ENCODE assay signal across 8 mouse cellular contexts in genomic region chr2:150688541-150689186, GRCm38 (mm10). TPM values are rescaled to one million over a fixed set of nuclear protein-coding genes. Genes with fewer than 3 reads are reported as not detected.
A peak's percentile ranks its signal among the peaks of the same experiment; 100 is the strongest.
DNase-seq lines count a peak whose midpoint lies in the region; ATAC-seq and TF ChIP-seq lines count a peak whose summit lies in the region.

No protein-coding gene starts in this region.

- no peaks in the 10 kb centered on the region for H3K9me3 ChIP-seq in forebrain, postnatal 0 days (ENCODE audit: low read length)
- no peaks in the 10 kb centered on the region for H3K9me3 ChIP-seq in hindbrain, postnatal 0 days (ENCODE audit: low read length)
- H3K9me3 ChIP-seq in limb, embryonic 13.5 days, result no peaks in the 10 kb centered on the region

- no peak overlapping the region for H3K27ac ChIP-seq in cerebellum, adult 2 months (ENCODE audit: insufficient read depth, low read length)
- H3K27ac ChIP-seq in forebrain, postnatal 0 days (ENCODE audit: low read depth, low read length), result no peak overlapping the region
- no peak overlapping the region for H3K27ac ChIP-seq in hindbrain, postnatal 0 days
- no peak overlapping the region for H3K27ac ChIP-seq in limb, embryonic 13.5 days

- WGBS in cerebellum, adult 2 months, result under 1% methylated on average over 44 of the region's 44 CpGs
- 1% methylated on average over 44 of the region's 44 CpGs for WGBS in forebrain, postnatal 0 days
- whole genome bisulfite sequencing in hindbrain, postnatal 0 days, result under 1% methylated on average over 40 of the region's 44 CpGs
- WGBS in limb, embryonic 13.5 days, result under 1% methylated on average over 44 of the region's 44 CpGs

- H3K36me3 ChIP-seq in forebrain, postnatal 0 days (ENCODE audit: insufficient read depth), result no peaks in the 10 kb centered on the region
- H3K36me3 ChIP-seq in hindbrain, postnatal 0 days (ENCODE audit: insufficient read depth, low read length), result no peaks in the 10 kb centered on the region
- H3K36me3 ChIP-seq in limb, embryonic 13.5 days, result no peaks in the 10 kb centered on the region

- H3K4me2 ChIP-seq in forebrain, postnatal 0 days (ENCODE audit: low read depth), result peak overlapping the region; percentile 61
- peak overlapping the region; percentile 68 for H3K4me2 ChIP-seq in hindbrain, postnatal 0 days (ENCODE audit: low read depth, low read length)
- H3K4me2 ChIP-seq in limb, embryonic 13.5 days (replicated peaks), result peak overlapping the region; percentile 77

- no peak for TF ChIP-seq CTCF in cerebellum, adult 2 months (IDR thresholded peaks at IDR 0.05; ENCODE audit: borderline replicate concordance, insufficient read depth, low read depth, low read length)
- no peak for TF ChIP-seq CTCF in forebrain, postnatal 0 days (IDR thresholded peaks at IDR 0.05; ENCODE audit: low read depth)
- no peak for TF ChIP-seq CTCF in hindbrain, postnatal 0 days (IDR thresholded peaks at IDR 0.05; ENCODE audit: low read depth)

- H3K4me3 ChIP-seq in cerebellum, adult 2 months (replicated peaks; ENCODE audit: insufficient read depth, low read depth, low read length), result no peak overlapping the region
- H3K4me3 ChIP-seq in forebrain, postnatal 0 days (ENCODE audit: low read depth, low read length), result peak overlapping the region; percentile 35
- H3K4me3 ChIP-seq in hindbrain, postnatal 0 days (ENCODE audit: low read length), result peak overlapping the region; percentile 40
- peak overlapping the region; percentile 44 for H3K4me3 ChIP-seq in limb, embryonic 13.5 days

- H3K9ac ChIP-seq in forebrain, postnatal 0 days, result peak overlapping the region; percentile 23
- 0 out of 2 replicates have a peak overlapping the region, but pooled peaks have one; percentile 13 for H3K9ac ChIP-seq in hindbrain, postnatal 0 days (replicated peaks; ENCODE audit: low read length)
- H3K9ac ChIP-seq in limb, embryonic 13.5 days, result peak overlapping the region; percentile 57

- peak; percentile 75 for ATAC-seq in forebrain, postnatal 0 days
- peak; percentile 83 for ATAC-seq in hindbrain, postnatal 0 days
- peak; percentile 53 for ATAC-seq in limb, embryonic 13.5 days (ENCODE audit: low FRiP score, low read depth)
- no peak for ATAC-seq in erythroblast, adult 5-6 weeks (replicated peaks; ENCODE audit: low FRiP score, poor library complexity, severe bottlenecking)

- H3K4me1 ChIP-seq in cerebellum, adult 2 months (ENCODE audit: control insufficient read depth, insufficient read depth, low read length), result no peaks in the 10 kb centered on the region
- H3K4me1 ChIP-seq in forebrain, postnatal 0 days (ENCODE audit: insufficient read depth), result 0 out of 2 replicates have a peak, but pooled peaks cover 5% of the 10 kb centered on the region
- peaks cover 7% of the 10 kb centered on the region; the same call in 1 of the 2 replicates for H3K4me1 ChIP-seq in hindbrain, postnatal 0 days (ENCODE audit: insufficient read depth, low read length)
- peaks cover 14% of the 10 kb centered on the region; the same call in 1 of the 2 replicates for H3K4me1 ChIP-seq in limb, embryonic 13.5 days

- H3K27me3 ChIP-seq in cerebellum, adult 2 months (ENCODE audit: control insufficient read depth, insufficient read depth, low read length), result no peaks in the 10 kb centered on the region; the same call in 1 of the 2 replicates
- H3K27me3 ChIP-seq in forebrain, postnatal 0 days (ENCODE audit: insufficient read depth, low read length), result peaks cover 43% of the 10 kb centered on the region
- peaks cover 50% of the 10 kb centered on the region for H3K27me3 ChIP-seq in hindbrain, postnatal 0 days (ENCODE audit: insufficient read depth, low read length)
- peaks cover 88% of the 10 kb centered on the region for H3K27me3 ChIP-seq in limb, embryonic 13.5 days

- DNase-seq in ovary, postnatal 14 days (ENCODE audit: low spot score), result peak; percentile 25
- DNase-seq in ovary, postnatal 10 days (ENCODE audit: low spot score), result no peak
- peak; percentile 88 to 91 for DNase-seq in cerebellum, adult 2 months
- DNase-seq in forebrain, postnatal 0 days, result peak; percentile 66
- peak; percentile 81 for DNase-seq in hindbrain, postnatal 0 days (ENCODE audit: low spot score)
- peak; percentile 53 for DNase-seq in retina, postnatal 1 day

- TF ChIP-seq POLR2A in cerebellum, adult 2 months (IDR thresholded peaks at IDR 0.05; ENCODE audit: borderline replicate concordance, insufficient read depth, low read length), result no peak

RNA-seq across cellular contexts. Expression of gene Vsx1, which starts 0.5 kb away (rescaled TPM):
- 0.06 TPM in 1 of 2 replicates, not detected in the other for polyA plus RNA-seq in cerebellum, adult 2 months (2012; rRNA removed)
- not detected in 2 replicates for total RNA-seq in forebrain, postnatal 0 days (2014; rRNA removed)
- 0.06 and 0.13 TPM in 2 replicates for polyA plus RNA-seq in forebrain, postnatal 0 days (2015; fragmentation: Nextera tagmentation; extraction: Ambion mirVana)
- total RNA-seq in hindbrain, postnatal 0 days (2014; rRNA removed), result 0.26 TPM in 1 of 2 replicates, not detected in the other
- 0.10 and 0.13 TPM in 2 replicates for polyA plus RNA-seq in hindbrain, postnatal 0 days (2015; fragmentation: Nextera tagmentation; extraction: Ambion mirVana)
- 0.04 TPM in 1 of 2 replicates, not detected in the other for polyA plus RNA-seq in limb, embryonic 13.5 days (2015; fragmentation: Nextera tagmentation; extraction: Ambion mirVana)
- total RNA-seq in erythroblast, adult 5-6 weeks (2015; ENCODE audit: low replicate concordance), result not detected in 2 replicates
- total RNA-seq in erythroblast, adult 5-6 weeks (2017; ENCODE audit: low replicate concordance), result 0.14 TPM in 1 of 2 replicates, not detected in the other

RNA-seq across cellular contexts. Expression of gene Acss1, which starts 20.4 kb away (rescaled TPM):
- polyA plus RNA-seq in cerebellum, adult 2 months (2012; rRNA removed), result 15.4 and 15.7 TPM in 2 replicates
- total RNA-seq in forebrain, postnatal 0 days (2014; rRNA removed), result 16.9 and 17.8 TPM in 2 replicates
- polyA plus RNA-seq in forebrain, postnatal 0 days (2015; fragmentation: Nextera tagmentation; extraction: Ambion mirVana), result 8.2 and 14.1 TPM in 2 replicates
- 33.0 and 43.5 TPM in 2 replicates for total RNA-seq in hindbrain, postnatal 0 days (2014; rRNA removed)
- 17.0 and 17.6 TPM in 2 replicates for polyA plus RNA-seq in hindbrain, postnatal 0 days (2015; fragmentation: Nextera tagmentation; extraction: Ambion mirVana)
- 4.1 and 4.5 TPM in 2 replicates for polyA plus RNA-seq in limb, embryonic 13.5 days (2015; fragmentation: Nextera tagmentation; extraction: Ambion mirVana)
- total RNA-seq in erythroblast, adult 5-6 weeks (2015; ENCODE audit: low replicate concordance), result 6.3 and 12.1 TPM in 2 replicates
- total RNA-seq in erythroblast, adult 5-6 weeks (2017; ENCODE audit: low replicate concordance), result 16.0 and 17.6 TPM in 2 replicates
